Mouse (Mus musculus) neural tube, embryonic 13.5 days (tissue): ENCODE results near the gene Srsf10. TPM values are rescaled to one million over a fixed set of nuclear protein-coding genes. Genes with fewer than 3 reads are reported as not detected.

ENCODE experiments used
- ATAC-seq: fragments of 200-750 bp; cut with Nextera tagmentation; 2 replicates; pipeline ENCODE4 v1.8.0; 2017; ENCODE audit warnings: low read depth, mild to moderate bottlenecking, moderate TSS enrichment, moderate library complexity
- H3K27ac ChIP-seq: fragments of 300-500 bp; sonication (generic); replicated peaks from 2 replicates; pipeline ENCODE4 v1.5.1; 2015; ENCODE audit warnings: moderate library complexity, mild to moderate bottlenecking, inconsistent platforms
- H3K27me3 ChIP-seq: fragments of 300-500 bp; sonication (generic); 2 replicates; pipeline ENCODE4 v1.6.1; 2015; ENCODE audit warnings: mild to moderate bottlenecking, inconsistent platforms
- H3K36me3 ChIP-seq: fragments of 300-500 bp; sonication (generic); 2 replicates; pipeline ENCODE4 v1.6.1; 2015; ENCODE audit warnings: mild to moderate bottlenecking, inconsistent platforms
- H3K4me1 ChIP-seq: fragments of 300-500 bp; sonication (generic); replicated peaks from 2 replicates; pipeline ENCODE4 v1.6.1; 2015; ENCODE audit warnings: inconsistent platforms
- H3K4me2 ChIP-seq: fragments of 300-500 bp; sonication (generic); 2 replicates; pipeline ENCODE4 v1.6.1; 2015; ENCODE audit warnings: inconsistent platforms, mild to moderate bottlenecking, moderate library complexity
- H3K4me3 ChIP-seq: fragments of 300-500 bp; sonication (generic); 2 replicates; pipeline ENCODE4 v1.5.1; 2015; ENCODE audit warnings: mild to moderate bottlenecking, inconsistent platforms
- H3K9ac ChIP-seq: fragments of 300-500 bp; sonication (generic); 2 replicates; pipeline ENCODE4 v1.6.1; 2015; ENCODE audit warnings: moderate library complexity, mild to moderate bottlenecking, inconsistent platforms
- H3K9me3 ChIP-seq: fragments of 300-500 bp; sonication (generic); 2 replicates; pipeline ENCODE4 v1.6.1; 2016; ENCODE audit warnings: inconsistent platforms
- WGBS: fragments of 180-500 bp; shearing (Covaris S2); methylation state at CpG from one replicate; pipeline ENCODE4 v1.1.7; 2015; 5-methylcytosine and 5-hydroxymethylcytosine counted together
- polyA plus RNA-seq: library from polyadenylated mRNA; unstranded; fragments of >200 nt; fragmentation: Nextera tagmentation; extraction: Ambion mirVana; gene quantifications from 2 replicates; pipeline ENCODE4 v1.2.1, GENCODE M21; 2015

The Srsf10 gene
- polyA plus RNA-seq, 1 experiment from 2014 or later: 198 TPM

GRCm38 (mm10) chr4:135911531-135911930 is 56.0 kb downstream of the Srsf10 start:
- H3K9ac ChIP-seq: no peak overlapping the region
- peaks cover 13% of the 10 kb centered on the region for H3K4me1 ChIP-seq
- H3K9me3 ChIP-seq: no peaks in the 10 kb centered on the region
- H3K27me3 ChIP-seq: no peaks in the 10 kb centered on the region
- H3K4me3 ChIP-seq: no peak overlapping the region
- H3K4me2 ChIP-seq: no peak overlapping the region
- WGBS: 74% methylated on average over 7 of the region's 7 CpGs
- no peak for ATAC-seq
- H3K36me3 ChIP-seq: no peaks in the 10 kb centered on the region
- H3K27ac ChIP-seq: no peak overlapping the region

DNA sequence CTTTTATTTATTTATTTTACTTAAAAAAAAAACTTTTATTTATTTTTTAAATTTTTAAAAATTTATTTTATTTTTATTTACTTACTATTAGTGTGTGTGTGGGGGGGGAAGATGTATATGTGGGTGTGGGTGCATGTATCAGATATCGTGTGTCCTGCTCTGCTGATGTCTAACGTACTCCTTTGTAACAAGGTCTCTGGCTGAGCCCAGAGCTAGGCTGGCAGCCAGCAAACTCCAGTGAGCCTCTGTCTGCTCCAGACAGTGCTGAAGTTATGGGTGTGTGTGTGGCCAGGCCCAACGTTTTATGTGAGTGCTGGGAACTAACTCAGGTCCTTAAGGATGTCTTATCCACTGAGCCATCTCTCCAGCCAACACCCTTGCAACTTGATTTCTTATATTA is 56.6 kb downstream of the Srsf10 start:
- 53% methylated on average over 3 of the region's 3 CpGs for WGBS
- no peak overlapping the region for H3K9ac ChIP-seq
- H3K27me3 ChIP-seq: no peaks in the 10 kb centered on the region
- H3K27ac ChIP-seq: peak overlapping the region; percentile 62; the same call in 1 of the 2 replicates
- no peak overlapping the region for H3K4me3 ChIP-seq
- H3K36me3 ChIP-seq: no peaks in the 10 kb centered on the region
- H3K4me2 ChIP-seq: no peak overlapping the region
- H3K4me1 ChIP-seq: peaks cover 13% of the 10 kb centered on the region
- H3K9me3 ChIP-seq: no peaks in the 10 kb centered on the region
- ATAC-seq: no peak

DNA sequence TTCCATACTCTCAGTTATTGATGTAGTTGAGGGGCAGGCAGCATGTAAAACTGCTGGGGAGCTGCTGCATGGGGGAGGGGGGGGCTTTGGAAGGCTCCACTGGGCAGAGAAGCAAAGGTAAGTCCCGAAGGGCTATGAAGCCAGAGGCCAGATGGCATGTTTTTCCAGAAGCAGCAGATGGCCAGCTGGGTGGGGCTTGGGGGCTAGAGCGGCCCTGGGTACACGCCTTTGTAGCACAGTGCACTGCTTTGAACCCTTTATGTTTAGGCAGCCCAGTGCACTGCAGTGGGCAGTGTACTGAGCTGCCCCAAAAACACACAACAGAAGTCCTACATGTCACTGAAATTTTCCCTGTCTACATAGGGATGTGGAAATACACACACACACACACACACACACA is 57.3 kb downstream of the Srsf10 start:
- ATAC-seq: peak; percentile 86
- H3K4me1 ChIP-seq: peaks cover 13% of the 10 kb centered on the region
- no peaks in the 10 kb centered on the region for H3K27me3 ChIP-seq
- WGBS: 13% methylated on average over 3 of the region's 3 CpGs
- H3K9ac ChIP-seq: no peak overlapping the region
- H3K4me2 ChIP-seq: no peak overlapping the region
- H3K4me3 ChIP-seq: no peak overlapping the region
- H3K9me3 ChIP-seq: no peaks in the 10 kb centered on the region
- no peaks in the 10 kb centered on the region for H3K36me3 ChIP-seq
- peak overlapping the region; percentile 62 for H3K27ac ChIP-seq

DNA sequence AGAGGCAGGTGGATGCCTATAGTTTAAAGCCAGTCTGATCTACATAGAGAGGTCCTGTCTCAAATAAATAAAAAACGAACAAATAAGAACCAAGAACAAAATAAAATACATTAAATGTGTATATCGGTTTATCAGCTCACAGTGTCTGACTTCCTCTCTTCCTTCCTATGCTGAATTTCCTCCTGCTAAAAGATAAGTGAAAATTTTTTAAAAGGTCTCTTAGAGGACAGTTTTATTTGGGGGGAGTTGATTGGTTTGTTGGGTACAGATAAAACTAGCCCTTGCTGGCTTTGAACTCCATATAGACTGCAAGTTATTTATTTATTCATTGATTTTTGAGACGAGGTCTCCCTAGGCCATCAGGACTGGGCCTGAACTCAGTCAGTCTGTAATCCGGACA is 57.9 kb downstream of the Srsf10 start:
- Histone ChIP-seq H3K27ac (peak overlapping the region; percentile 62), H3K4me3 (no peak overlapping the region), H3K36me3 (no peaks in the 10 kb centered on the region), H3K4me1 (peaks cover 13% of the 10 kb centered on the region), H3K27me3 (no peaks in the 10 kb centered on the region), H3K4me2 (no peak overlapping the region), H3K9ac (no peak overlapping the region), H3K9me3 (no peaks in the 10 kb centered on the region)
- ATAC-seq: no peak
- WGBS: 74% methylated on average over 4 of the region's 4 CpGs

DNA sequence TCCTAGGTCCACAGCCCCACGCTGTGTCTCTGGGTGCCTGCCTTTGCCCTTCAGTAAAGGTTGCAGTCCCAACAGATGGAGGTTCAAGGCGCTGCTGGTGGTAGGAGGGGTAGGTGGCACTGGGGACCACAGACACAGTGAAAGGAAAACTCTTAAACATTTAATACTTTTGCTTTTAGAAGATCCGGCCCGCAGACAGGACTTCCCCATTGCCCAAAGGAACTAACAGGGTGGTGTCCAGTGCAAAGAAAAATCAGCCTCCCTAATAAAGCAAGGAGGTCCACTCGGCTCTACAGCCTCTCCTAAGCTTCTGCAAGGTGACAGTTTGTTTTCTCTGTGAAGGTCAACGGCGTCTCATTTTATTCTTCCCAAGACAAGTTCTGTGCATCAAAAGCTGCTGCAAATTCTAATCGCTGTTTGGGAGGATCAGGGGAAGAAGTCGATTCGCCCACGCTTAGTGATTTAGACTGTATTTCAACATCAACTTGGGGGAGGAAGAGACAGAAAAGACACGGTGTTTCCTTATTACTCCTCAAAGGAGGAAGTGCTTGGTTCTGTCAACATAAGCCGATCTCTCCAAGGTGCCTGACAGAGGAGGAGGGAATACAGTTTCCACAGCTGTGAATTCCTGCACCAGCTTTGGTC is 63.2 kb downstream of the Srsf10 start:
- peaks cover 10% of the 10 kb centered on the region; the same call in 1 of the 2 replicates for H3K36me3 ChIP-seq
- 89% methylated on average over 13 of the region's 13 CpGs for WGBS
- H3K27ac ChIP-seq: no peak overlapping the region
- H3K4me2 ChIP-seq: no peak overlapping the region
- no peak overlapping the region for H3K9ac ChIP-seq
- peaks cover 19% of the 10 kb centered on the region for H3K4me1 ChIP-seq
- no peak overlapping the region for H3K4me3 ChIP-seq
- no peaks in the 10 kb centered on the region for H3K27me3 ChIP-seq
- no peaks in the 10 kb centered on the region for H3K9me3 ChIP-seq
- ATAC-seq: no peak

GRCm38 (mm10) chr4:135919280-135919639 is 63.7 kb downstream of the Srsf10 start:
- ATAC-seq: no peak
- no peak overlapping the region for H3K27ac ChIP-seq
- H3K36me3 ChIP-seq: peaks cover 10% of the 10 kb centered on the region; the same call in 1 of the 2 replicates
- no peaks in the 10 kb centered on the region for H3K9me3 ChIP-seq
- H3K4me3 ChIP-seq: no peak overlapping the region
- 89% methylated on average over 3 of the region's 3 CpGs for WGBS
- H3K27me3 ChIP-seq: no peaks in the 10 kb centered on the region
- H3K4me1 ChIP-seq: peaks cover 19% of the 10 kb centered on the region
- H3K9ac ChIP-seq: no peak overlapping the region
- H3K4me2 ChIP-seq: no peak overlapping the region

Other genes starting within 250 kb of the Srsf10 start
- gene Ifnlr1, start 169.5 kb upstream of the Srsf10 start, polyA plus RNA-seq: 0.08 and 0.39 TPM in 2 replicates
- not detected in 2 replicates for gene Il22ra1, start 127.6 kb upstream of the Srsf10 start, polyA plus RNA-seq
- gene Myom3, start 96.0 kb upstream of the Srsf10 start, polyA plus RNA-seq: 0.33 and 0.83 TPM in 2 replicates
- gene Pnrc2, start 18.1 kb downstream of the Srsf10 start, polyA plus RNA-seq: 109 and 122 TPM in 2 replicates
- gene Cnr2, start 39.6 kb downstream of the Srsf10 start, polyA plus RNA-seq: 0.12 and 0.25 TPM in 2 replicates
- gene Fuca1, start 65.0 kb downstream of the Srsf10 start, polyA plus RNA-seq: 53.8 and 63.6 TPM in 2 replicates
- gene Hmgcl, start 90.7 kb downstream of the Srsf10 start, polyA plus RNA-seq: 58.2 and 59.6 TPM in 2 replicates
- gene Gale, start 108.0 kb downstream of the Srsf10 start, polyA plus RNA-seq: 39.0 and 42.5 TPM in 2 replicates
- 187 and 199 TPM in 2 replicates for gene Lypla2, start 116.9 kb downstream of the Srsf10 start, polyA plus RNA-seq
- gene Pithd1, start 131.5 kb downstream of the Srsf10 start, polyA plus RNA-seq: 59.0 and 65.1 TPM in 2 replicates
- 26.4 and 29.2 TPM in 2 replicates for gene Eloa, start 166.0 kb downstream of the Srsf10 start, polyA plus RNA-seq
- 265 and 313 TPM in 2 replicates for gene Rpl11, start 197.7 kb downstream of the Srsf10 start, polyA plus RNA-seq